Mouse (Mus musculus): ENCODE data around the gene Myb. TPM values are rescaled to one million over a fixed set of nuclear protein-coding genes. Genes with fewer than 3 reads are reported as not detected.

The Myb gene
- total RNA-seq (2021): under 1 TPM; 0.10 to 0.16 TPM
- long read RNA-seq, experiment 1, partial matches to known transcripts: 0 of 1 reads
- long read RNA-seq, experiment 1, other reads (novel, unspliced or antisense): 0 of 1 reads
- long read RNA-seq, experiment 2: 0 reads

DNA sequence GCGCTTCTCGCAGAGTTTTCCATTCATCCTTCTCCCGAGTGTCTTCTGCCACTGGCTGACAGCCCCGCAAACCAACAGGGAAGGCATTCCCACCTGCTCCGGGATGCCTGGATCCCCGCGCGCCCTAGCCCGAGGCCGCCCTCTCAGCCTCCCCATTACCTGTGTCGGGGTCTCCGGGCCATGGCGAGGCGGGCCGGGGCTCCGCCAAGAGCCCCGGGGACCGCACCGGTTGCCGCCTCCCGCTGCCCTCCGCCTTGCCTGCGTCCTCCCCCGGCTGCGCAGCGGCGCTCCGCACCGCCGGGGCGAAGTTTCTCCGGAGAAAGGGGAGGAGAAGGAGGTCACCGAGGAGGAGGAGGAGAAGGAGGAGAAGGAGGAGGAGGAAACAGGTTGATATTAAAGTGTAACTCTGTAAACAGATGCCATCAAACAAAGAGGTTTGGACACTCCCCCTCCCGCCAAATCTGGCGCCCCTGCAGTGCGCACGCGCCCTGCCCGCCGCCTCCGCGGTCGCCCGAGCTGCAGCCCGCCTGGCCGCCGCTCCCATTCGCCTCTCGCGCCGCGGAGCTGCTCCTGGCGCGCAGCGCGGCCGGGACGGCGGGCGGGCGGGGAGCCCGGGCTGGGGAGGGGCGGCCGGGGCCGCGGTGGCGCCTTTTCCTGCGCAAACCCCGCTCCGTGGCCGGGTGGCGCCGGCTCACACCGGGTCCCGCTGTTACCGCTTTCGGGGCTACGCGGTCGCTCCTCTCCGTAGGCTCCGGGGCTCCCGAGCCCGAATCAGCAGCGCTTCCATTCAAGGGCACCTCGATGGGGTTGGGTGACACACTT is at the start of gene Myb:
TSS of gene Myb (minus strand) at position 448 of the 822 bp plus-strand sequence.
- DNase-seq: peak; percentile 77 to 79

GRCm38 (mm10) chr10:21207378-21207777 is 46.6 kb upstream of the Myb start:
- no peak for DNase-seq

DNA sequence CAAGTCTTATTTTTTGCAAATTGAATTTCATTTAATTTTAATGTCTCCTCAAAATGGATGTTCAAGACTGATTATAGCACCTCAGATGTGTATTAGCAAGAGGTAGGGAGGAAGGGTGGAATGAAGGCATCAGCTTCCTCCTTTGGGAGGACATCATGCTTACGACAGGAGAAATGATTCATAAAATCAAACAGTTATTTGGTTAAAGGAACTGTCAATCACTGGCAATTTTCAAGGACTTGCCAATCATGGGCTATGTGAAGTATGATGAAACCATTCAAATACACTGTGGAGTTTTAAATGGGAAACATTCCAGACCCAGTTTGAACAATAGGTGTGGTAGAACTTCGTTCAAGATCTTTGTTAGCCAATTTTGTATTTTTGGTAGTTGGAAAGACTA is 45.4 kb upstream of the Myb start:
- no peak for DNase-seq

GRCm38 (mm10) chr10:21204496-21205085 is 43.8 kb upstream of the Myb start:
- peak; percentile 1 to 46 for DNase-seq

DNA sequence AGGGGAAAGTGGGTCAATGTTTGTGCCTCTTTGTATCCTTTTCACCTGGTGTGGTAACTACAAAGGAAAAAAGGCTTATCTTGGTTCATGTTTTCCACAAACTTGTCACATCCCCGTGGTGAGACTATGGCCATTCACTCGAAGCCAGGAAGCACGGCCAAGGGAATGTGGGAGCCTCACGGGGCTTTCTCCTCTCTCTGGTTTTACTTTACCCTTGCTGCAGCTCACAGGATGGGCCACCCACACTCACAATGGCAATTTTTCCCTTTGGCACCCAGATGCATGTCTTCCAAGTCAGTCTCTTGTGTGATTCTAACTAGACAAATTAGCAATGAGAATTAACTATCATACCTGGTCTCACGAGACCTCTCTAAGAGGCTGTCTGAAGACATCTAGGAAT is 43.1 kb upstream of the Myb start:
- DNase-seq: no peak

- no peak for DNase-seq
Observed at GRCm38 (mm10) chr10:21203461-21203860, 42.7 kb upstream of the Myb start.

DNA sequence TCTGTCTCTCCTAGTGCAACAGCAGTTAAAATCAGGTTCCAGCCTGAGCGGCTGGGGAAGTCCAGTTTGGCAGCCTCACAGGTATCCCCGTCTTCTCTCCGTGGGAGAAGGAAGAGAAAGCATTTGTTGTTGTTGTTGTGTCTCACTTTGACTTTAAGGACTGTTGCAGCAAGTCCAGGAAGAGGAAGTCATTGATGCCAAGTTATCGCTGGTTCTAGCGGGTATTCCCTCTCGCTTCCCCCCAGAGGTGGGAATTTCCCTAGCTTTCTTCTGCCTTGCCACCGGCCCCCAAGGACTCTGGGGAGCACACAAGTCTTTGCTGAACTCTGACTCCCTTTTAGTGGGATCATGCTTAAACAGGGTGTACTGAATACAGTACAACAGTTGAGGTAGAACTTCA is 40.0 kb upstream of the Myb start:
- DNase-seq: no peak

DNA sequence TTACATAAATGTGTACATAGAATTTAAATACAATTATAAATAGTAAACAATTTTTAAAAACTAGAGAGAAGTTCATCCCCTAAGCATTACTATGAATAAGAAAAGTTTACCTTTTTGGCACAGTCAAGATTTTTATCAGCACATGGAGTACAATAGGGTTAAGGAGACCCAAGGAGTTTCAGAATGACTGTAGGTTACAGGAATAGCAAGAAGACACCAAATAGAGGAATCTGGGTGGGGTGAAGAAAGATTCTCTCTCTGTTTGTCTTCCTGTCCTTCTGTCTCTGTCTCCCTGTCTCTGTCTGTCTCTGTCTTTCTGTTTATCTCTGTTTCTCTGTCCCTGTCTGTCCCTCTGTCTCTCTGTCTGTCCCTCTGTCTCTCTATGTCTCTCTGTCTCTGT is 39.5 kb upstream of the Myb start:
- DNase-seq: no peak

GRCm38 (mm10) chr10:21196646-21197116 is 35.9 kb upstream of the Myb start:
- no peak for DNase-seq

GRCm38 (mm10) chr10:21195597-21195996 is 34.8 kb upstream of the Myb start:
- DNase-seq: no peak

- DNase-seq: no peak
Observed at GRCm38 (mm10) chr10:21193935-21194505, 33.2 kb upstream of the Myb start.

GRCm38 (mm10) chr10:21193088-21193934 is 32.5 kb upstream of the Myb start:
- DNase-seq: no peak

DNA sequence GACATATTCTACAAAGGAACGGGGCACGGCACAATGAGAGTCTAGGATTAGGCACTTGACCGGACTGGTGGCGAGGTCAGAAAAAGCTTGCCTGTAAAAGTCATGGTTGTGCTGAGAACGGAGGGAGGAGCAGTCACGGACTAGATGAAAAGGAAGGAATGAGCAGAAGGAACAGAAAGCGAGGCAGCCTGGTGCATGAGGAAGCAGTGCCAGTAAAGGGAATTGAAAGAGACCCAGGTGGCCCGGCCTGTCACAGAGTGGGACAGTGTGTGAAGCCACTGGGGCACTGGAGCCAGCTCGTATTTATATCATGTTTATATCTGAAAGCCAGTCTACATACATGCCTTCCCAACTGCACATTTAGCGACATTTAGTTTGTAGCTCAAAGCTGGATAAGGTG is 31.7 kb upstream of the Myb start:
- DNase-seq: no peak

GRCm38 (mm10) chr10:21189756-21190397 is 29.1 kb upstream of the Myb start:
- no peak for DNase-seq

DNA sequence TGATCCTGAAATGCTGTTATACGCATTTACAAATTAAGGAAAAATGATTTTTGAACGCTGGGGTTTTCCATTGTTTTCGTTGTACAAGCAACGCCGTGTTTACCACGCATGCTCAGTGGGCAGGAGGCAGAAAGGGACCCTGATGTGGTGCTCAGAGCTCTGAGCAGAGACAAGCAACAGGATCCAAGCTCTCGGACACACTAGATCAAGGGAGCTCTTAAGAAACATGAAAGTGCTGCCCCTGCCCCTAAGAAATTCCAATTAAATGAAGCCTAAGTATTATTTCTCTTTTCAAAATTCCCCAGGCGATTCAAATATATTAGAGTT is 28.5 kb upstream of the Myb start:
- DNase-seq: no peak

DNA sequence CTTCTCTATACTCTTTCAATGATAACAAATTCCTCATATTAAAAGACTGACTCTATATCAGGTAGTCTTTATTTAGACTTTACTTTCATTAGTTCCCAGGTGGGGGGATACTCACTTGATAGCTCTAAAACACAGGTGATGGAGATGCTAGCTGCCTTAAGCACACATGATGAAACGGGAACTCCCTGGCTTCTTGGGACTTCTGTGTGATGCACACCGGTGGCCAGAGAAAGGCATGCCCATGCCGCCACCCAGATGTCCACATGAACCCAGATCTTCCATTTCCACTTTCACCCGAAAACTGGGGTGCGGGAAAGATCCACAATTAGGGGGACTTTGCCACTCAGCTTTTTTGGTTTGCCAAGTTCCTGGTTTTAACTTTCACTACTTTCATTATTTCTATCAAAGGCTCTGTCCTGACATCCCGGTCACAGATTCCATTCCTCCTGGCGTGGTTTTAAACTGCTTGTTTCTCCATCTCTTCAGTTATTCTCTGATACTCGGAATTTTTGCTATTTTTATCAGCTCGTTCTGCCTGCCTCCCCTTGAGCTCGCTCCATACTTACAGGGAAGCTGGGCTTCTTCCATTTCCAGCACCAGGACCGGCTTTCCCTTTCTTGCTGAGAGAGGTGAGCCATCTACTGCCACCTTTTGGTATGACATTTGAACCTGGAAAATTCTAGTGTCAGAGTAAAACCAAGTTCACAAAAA is 27.9 kb upstream of the Myb start:
- peak; percentile 47 to 59 for DNase-seq

DNA sequence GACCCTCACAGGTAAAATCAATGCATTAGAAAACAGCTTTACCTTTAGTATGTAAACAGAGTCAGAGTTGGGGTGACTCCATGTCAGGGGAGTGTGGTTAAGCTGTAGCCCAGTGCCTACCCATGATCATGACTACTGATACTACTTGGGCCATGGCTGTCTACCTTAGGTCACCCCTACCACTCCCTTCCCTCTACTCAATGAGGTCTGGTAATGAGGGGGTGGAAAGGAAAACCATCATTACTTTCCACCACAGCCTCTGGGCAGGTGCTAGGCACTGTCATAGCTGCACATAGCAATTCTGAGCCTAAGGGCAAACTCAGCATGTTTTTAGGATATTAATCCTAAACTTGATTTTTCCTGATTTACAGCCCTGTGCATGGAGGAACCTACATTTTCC is 27.1 kb upstream of the Myb start:
- DNase-seq: no peak

DNA sequence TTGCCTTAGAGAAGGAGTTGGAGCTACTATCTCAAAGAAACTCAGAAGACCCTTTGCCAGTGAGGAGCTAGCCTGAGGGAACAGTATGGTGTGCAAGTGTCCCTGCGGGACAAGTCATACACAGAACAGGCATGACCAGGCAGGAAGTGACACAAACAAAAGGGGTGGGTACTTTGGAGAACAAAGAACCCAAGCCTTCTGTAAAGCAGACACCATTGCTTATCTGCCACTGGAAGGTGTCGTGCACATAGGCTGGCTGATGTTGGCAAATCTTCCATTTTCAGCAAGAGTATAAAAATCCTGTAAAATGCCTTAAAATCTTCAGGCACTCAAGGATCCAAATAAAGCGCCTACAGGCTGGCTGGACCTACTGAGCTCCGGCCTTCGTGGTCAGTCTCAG is 25.9 kb upstream of the Myb start:
- DNase-seq: no peak

- DNase-seq: no peak
Observed at GRCm38 (mm10) chr10:21178711-21179110, 17.9 kb upstream of the Myb start.

- no peak for DNase-seq
Observed at GRCm38 (mm10) chr10:21178281-21178680, 17.5 kb upstream of the Myb start.

GRCm38 (mm10) chr10:21172650-21173200 is 11.9 kb upstream of the Myb start:
- peak; percentile 6 to 20 for DNase-seq

All from adrenal gland, postnatal 36 days (tissue).